Mouse (Mus musculus): ENCODE data around the gene Clip1. TPM values are rescaled to one million over a fixed set of nuclear protein-coding genes. Genes with fewer than 3 reads are reported as not detected.
A peak's percentile ranks its signal among the peaks of the same experiment; 100 is the strongest.

The Clip1 gene
- polyA plus RNA-seq, 1 experiment from 2014 or later: 33.9 TPM

DNA sequence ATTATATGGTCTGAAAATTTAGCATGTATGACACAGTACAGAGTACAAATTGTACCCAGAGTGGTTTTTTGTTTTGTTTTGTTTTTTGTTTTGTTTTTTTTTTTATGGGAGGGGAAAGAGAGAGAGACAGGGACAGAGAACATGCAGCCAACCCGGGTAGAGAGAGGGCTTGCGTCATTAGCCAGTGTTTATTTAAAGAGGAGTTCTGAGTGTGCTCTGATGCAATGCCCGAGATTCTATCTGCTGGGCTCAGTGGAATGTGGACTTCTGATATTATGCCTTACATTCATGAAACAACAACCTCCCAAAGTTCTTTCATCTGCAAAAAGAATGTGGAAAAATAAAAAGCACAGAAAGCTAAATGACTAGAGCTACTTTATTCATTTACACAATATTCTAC, 9.2 kb downstream of the Clip1 start:
- Histone ChIP-seq H3K4me2 (no peak overlapping the region), H3K4me3 (ENCODE audit: low read depth, low read length) (no peak overlapping the region), H3K4me1 (ENCODE audit: insufficient read depth) (0 out of 2 replicates have a peak, but pooled peaks cover 10% of the 10 kb centered on the region), H3K36me3 (ENCODE audit: insufficient read depth) (no peaks in the 10 kb centered on the region), H3K27ac (ENCODE audit: low read depth) (0 out of 2 replicates have a peak overlapping the region, but pooled peaks have one; percentile 30), H3K27me3 (ENCODE audit: insufficient read depth, low read length) (no peaks in the 10 kb centered on the region), H3K9me3 (ENCODE audit: low read depth, low read length) (no peaks in the 10 kb centered on the region), H3K9ac (no peak overlapping the region)
- ATAC-seq (ENCODE audit: insufficient read depth) (peak; percentile 81), DNase-seq (peak; percentile 79)
- no peak for TF ChIP-seq CTCF (IDR thresholded peaks at IDR 0.05; ENCODE audit: low read depth)
- WGBS: 7% methylated on average over 3 of the region's 3 CpGs

DNA sequence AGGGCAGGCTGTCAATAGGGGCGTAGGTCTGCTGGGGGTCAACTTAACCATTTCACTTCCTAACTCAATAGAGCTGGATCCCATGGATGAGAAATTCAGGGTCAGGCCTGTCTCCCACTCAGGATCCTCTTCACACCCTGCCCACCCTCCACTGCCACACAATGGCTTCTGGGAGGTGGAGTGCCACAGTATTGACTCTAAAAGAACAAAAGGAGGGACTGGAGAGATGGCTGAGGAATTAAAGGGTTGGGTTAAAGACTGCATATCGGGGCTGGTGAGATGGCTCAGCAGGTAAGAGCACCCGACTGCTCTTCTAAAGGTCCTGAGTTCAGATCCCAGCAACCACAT, 13.0 kb downstream of the Clip1 start:
- no peaks in the 10 kb centered on the region for H3K36me3 ChIP-seq (ENCODE audit: insufficient read depth)
- DNase-seq: no peak
- no peaks in the 10 kb centered on the region for H3K27me3 ChIP-seq (ENCODE audit: insufficient read depth, low read length)
- H3K4me3 ChIP-seq (ENCODE audit: low read depth, low read length): no peak overlapping the region
- no peak for ATAC-seq (ENCODE audit: insufficient read depth)
- WGBS: 74% methylated on average over 3 of the region's 3 CpGs
- H3K4me1 ChIP-seq (ENCODE audit: insufficient read depth): 0 out of 2 replicates have a peak, but pooled peaks cover 10% of the 10 kb centered on the region
- H3K9me3 ChIP-seq (ENCODE audit: low read depth, low read length): no peaks in the 10 kb centered on the region
- no peak overlapping the region for H3K27ac ChIP-seq (ENCODE audit: low read depth)
- H3K9ac ChIP-seq: no peak overlapping the region
- TF ChIP-seq CTCF (IDR thresholded peaks at IDR 0.05; ENCODE audit: low read depth): no peak
- H3K4me2 ChIP-seq: no peak overlapping the region

DNA sequence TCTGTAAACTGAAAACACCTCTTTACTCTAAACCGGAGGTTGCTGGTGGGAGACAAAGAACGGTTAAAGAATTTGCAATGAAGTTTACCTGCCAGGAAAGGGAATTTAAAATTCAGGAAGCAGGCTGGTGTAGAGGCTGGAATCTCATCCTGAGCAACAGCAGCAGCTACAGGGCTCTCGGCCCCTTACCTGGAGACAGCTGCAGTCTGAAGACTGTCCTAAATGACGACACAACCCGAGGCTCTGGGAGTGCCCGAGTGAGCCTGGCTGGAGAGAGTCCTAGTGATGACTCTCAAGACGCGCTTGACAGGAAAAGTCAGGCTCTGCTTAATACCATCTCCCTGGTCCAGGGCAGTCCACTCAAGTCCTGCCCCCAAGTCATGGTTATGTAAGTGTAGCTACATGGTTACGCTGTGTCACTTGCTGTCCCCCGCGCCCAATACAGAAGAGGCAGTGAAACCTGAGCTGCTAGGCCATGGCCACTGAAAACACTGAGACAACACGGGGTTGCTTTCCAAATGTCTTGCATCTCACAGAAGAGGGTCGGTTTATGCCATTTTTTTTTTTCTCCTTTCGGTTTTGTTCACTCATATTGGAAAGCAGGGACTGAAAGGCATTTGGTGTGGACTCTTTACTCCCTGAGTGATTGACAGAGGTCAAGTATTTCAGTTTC, 13.5 kb downstream of the Clip1 start:
- H3K4me3 ChIP-seq (ENCODE audit: low read depth, low read length): no peak overlapping the region
- H3K27me3 ChIP-seq (ENCODE audit: insufficient read depth, low read length): no peaks in the 10 kb centered on the region
- no peak overlapping the region; the same call in 1 of the 2 replicates for H3K4me2 ChIP-seq
- WGBS: 24% methylated on average over 14 of the region's 14 CpGs
- H3K9me3 ChIP-seq (ENCODE audit: low read depth, low read length): no peaks in the 10 kb centered on the region
- no peak overlapping the region for H3K9ac ChIP-seq
- H3K36me3 ChIP-seq (ENCODE audit: insufficient read depth): no peaks in the 10 kb centered on the region
- DNase-seq (no peak), ATAC-seq (ENCODE audit: insufficient read depth) (no peak)
- H3K27ac ChIP-seq (ENCODE audit: low read depth): peak overlapping the region; percentile 15; the same call in 1 of the 2 replicates
- H3K4me1 ChIP-seq (ENCODE audit: insufficient read depth): 0 out of 2 replicates have a peak, but pooled peaks cover 10% of the 10 kb centered on the region
- TF ChIP-seq CTCF (IDR thresholded peaks at IDR 0.05; ENCODE audit: low read depth): no peak

DNA sequence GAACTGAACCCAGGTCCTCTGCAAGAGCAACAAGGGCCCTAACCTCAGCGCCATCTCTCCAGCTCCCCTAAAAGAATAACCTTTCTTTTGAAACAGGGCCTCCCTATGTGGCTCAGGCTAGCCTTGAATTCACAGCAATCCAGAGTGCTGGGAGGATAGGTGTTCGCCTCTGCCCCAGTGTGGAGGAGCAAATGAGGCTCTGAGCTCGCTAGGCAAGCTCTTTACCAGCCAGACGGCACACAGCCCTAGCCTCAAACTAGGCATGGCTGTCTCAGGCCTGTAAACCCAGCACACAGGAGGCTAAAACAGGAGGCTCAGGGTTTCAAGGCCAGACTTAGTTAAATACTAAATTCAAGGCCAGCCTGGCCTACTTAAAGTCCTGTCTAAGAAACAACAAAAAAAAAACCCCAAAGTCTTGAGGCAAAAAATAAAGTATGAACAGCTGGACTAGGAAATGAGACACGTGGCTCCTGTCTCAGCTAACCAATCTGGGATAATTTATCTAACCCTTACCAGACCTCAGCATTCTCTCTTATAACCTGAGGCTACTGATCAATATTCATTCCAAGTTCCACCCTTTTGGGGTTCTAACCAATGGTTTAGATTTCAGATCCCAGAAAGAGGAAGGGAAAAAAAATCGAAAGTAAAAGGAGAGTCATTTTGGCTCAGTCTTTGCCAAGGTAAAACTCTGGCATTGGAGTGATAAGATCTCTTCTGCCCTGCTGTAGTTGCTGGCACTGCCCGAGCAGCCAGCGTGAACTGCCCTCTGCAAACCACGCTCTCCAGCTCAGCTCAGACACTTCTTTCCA, 14.2 kb downstream of the Clip1 start:
- Histone ChIP-seq H3K9me3 (ENCODE audit: low read depth, low read length) (no peaks in the 10 kb centered on the region), H3K4me3 (ENCODE audit: low read depth, low read length) (no peak overlapping the region), H3K27ac (ENCODE audit: low read depth) (peak overlapping the region; percentile 15; the same call in 1 of the 2 replicates), H3K36me3 (ENCODE audit: insufficient read depth) (no peaks in the 10 kb centered on the region), H3K4me1 (ENCODE audit: insufficient read depth) (0 out of 2 replicates have a peak, but pooled peaks cover 9% of the 10 kb centered on the region), H3K27me3 (ENCODE audit: insufficient read depth, low read length) (no peaks in the 10 kb centered on the region), H3K4me2 (no peak overlapping the region; the same call in 1 of the 2 replicates), H3K9ac (no peak overlapping the region)
- ATAC-seq (ENCODE audit: insufficient read depth) (no peak), DNase-seq (no peak)
- WGBS: 63% methylated on average over 9 of the region's 9 CpGs
- TF ChIP-seq CTCF (IDR thresholded peaks at IDR 0.05; ENCODE audit: low read depth): no peak

DNA sequence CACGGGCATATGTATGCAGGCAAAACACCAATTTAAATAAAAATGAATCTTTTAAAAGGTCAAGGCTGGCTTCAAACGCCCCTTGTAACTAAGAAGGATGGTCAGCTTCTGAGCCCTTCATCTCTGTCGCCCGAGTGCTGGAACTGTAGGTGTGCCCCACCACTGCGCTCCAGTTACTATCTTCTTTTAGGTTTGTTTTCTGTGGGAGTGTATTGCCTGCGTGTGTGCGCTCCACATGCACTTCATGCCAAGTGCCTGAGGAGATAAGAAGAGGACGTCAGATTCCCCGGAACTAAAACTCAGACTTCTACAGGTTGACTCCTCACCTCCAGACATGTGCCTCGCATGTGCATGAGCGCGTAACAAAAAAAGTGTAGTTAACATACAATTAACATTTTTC, 16.5 kb downstream of the Clip1 start:
- H3K4me2 ChIP-seq: no peak overlapping the region
- no peak overlapping the region for H3K27ac ChIP-seq (ENCODE audit: low read depth)
- no peak for TF ChIP-seq CTCF (IDR thresholded peaks at IDR 0.05; ENCODE audit: low read depth)
- no peaks in the 10 kb centered on the region for H3K9me3 ChIP-seq (ENCODE audit: low read depth, low read length)
- H3K9ac ChIP-seq: no peak overlapping the region
- H3K4me1 ChIP-seq (ENCODE audit: insufficient read depth): 0 out of 2 replicates have a peak, but pooled peaks cover 10% of the 10 kb centered on the region
- DNase-seq (no peak), ATAC-seq (ENCODE audit: insufficient read depth) (no peak)
- 70% methylated on average over 12 of the region's 12 CpGs for WGBS
- no peaks in the 10 kb centered on the region for H3K27me3 ChIP-seq (ENCODE audit: insufficient read depth, low read length)
- no peaks in the 10 kb centered on the region for H3K36me3 ChIP-seq (ENCODE audit: insufficient read depth)
- no peak overlapping the region for H3K4me3 ChIP-seq (ENCODE audit: low read depth, low read length)

DNA sequence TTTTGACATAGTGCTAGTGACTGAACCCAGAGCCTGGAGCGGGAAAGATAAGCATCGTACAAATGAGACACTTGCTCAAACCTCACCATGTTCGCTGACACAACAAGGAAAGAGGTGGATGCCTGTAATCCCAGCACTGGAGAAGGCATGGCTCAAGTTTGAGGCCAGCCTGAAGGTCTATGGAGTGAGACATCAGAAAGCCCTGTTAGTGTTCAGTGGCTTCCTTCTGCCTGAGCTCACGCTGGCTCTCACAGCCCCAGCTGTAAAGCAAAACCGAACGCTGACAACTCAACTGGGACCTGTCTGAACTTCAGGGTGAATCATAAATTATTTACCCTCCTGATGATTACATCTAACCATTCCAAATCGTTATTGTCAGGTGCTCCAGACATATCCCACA, 18.5 kb downstream of the Clip1 start:
- no peak for DNase-seq
- Histone ChIP-seq H3K4me3 (ENCODE audit: low read depth, low read length) (no peak overlapping the region), H3K27ac (ENCODE audit: low read depth) (no peak overlapping the region), H3K4me1 (ENCODE audit: insufficient read depth) (peaks cover 20% of the 10 kb centered on the region), H3K9ac (no peak overlapping the region), H3K4me2 (no peak overlapping the region), H3K27me3 (ENCODE audit: insufficient read depth, low read length) (no peaks in the 10 kb centered on the region), H3K9me3 (ENCODE audit: low read depth, low read length) (no peaks in the 10 kb centered on the region), H3K36me3 (ENCODE audit: insufficient read depth) (no peaks in the 10 kb centered on the region)
- 62% methylated on average over 7 of the region's 7 CpGs for WGBS
- no peak for TF ChIP-seq CTCF (IDR thresholded peaks at IDR 0.05; ENCODE audit: low read depth)
- ATAC-seq (ENCODE audit: insufficient read depth): no peak

DNA sequence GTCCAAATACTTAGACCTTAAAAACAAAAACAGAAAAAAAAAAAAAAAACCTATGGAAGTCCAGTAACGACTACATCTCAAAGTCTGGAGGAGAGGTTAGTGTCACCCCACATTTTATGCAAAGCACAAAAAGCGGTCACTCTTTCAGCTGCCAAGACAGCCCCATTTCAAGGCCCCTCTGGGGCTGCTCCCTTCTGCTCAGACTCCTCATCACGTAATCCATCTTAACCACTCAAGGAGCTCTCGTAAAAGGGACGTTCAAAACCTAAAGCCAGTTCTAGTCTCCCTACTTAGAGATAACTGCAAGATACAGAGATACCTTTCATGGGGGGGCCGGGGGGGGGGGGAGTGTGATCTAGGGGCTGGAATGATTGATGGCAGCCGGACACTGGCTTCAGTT, 20.1 kb downstream of the Clip1 start:
- no peak for TF ChIP-seq CTCF (IDR thresholded peaks at IDR 0.05; ENCODE audit: low read depth)
- H3K4me3 ChIP-seq (ENCODE audit: low read depth, low read length): no peak overlapping the region
- 39% methylated on average over 7 of the region's 7 CpGs for WGBS
- ATAC-seq (ENCODE audit: insufficient read depth) (no peak), DNase-seq (peak; percentile 64)
- H3K4me2 ChIP-seq: no peak overlapping the region
- H3K9ac ChIP-seq: no peak overlapping the region
- no peaks in the 10 kb centered on the region for H3K9me3 ChIP-seq (ENCODE audit: low read depth, low read length)
- H3K27ac ChIP-seq (ENCODE audit: low read depth): no peak overlapping the region; the same call in 1 of the 2 replicates
- no peaks in the 10 kb centered on the region for H3K36me3 ChIP-seq (ENCODE audit: insufficient read depth)
- peaks cover 20% of the 10 kb centered on the region for H3K4me1 ChIP-seq (ENCODE audit: insufficient read depth)
- H3K27me3 ChIP-seq (ENCODE audit: insufficient read depth, low read length): no peaks in the 10 kb centered on the region

Measured in lung, embryonic 14.5 days (tissue).